Mouse (Mus musculus) adrenal gland (tissue): ENCODE data around the gene Plekhg6.

Experiments
- intact Hi-C: fragments of 180-260 bp; cut with DNase I; formaldehyde crosslinking; loops from one replicate; pipeline ENCODE4 v1.15.1; 2025

The Plekhg6 gene

DNA sequence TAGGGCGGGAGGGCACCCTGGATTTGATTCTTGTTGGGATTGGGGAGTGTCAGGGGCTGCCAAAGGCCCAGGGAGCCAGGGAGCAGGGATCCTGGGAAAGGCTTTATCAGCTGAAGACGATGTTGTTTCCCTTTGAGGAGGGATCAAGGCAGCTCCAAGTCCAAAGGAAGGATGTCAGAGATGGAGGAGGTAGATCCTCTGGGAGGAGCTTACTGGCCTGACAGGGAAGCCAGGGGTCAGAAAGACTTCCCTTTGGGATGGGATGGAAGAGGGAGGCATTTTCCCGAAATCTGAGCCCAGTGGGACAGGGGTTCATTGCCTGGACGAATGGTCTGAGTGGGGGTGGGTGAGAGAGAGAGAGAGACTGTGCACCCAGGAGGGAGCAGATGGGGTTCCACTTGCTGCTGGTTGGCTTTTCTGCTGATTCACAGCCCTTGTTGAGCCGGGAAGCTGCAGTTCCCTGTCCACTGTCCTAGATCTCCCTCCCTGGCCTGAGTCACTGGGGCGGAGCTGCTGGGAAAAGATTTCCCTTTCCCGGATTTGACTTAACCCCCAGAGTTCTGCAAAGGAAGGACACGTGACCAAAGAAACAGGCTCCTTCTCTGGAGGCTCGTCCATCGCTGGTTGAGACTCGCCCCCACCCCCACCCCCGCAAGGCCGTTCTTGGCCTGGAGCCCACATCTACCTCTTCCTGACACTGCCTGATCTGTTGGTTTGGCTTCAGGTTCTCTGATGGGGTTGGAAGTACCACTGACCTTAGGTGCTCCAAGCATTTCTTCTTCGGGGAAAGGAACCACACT is 26.0 kb downstream of the Plekhg6 start:
- intact Hi-C loops, result loop anchor here (5.0 to 10.0 kb wide), 2 partner anchors 42 to 210 kb away; partner anchors contain the start of genes Iffo1 and Ltbr

DNA sequence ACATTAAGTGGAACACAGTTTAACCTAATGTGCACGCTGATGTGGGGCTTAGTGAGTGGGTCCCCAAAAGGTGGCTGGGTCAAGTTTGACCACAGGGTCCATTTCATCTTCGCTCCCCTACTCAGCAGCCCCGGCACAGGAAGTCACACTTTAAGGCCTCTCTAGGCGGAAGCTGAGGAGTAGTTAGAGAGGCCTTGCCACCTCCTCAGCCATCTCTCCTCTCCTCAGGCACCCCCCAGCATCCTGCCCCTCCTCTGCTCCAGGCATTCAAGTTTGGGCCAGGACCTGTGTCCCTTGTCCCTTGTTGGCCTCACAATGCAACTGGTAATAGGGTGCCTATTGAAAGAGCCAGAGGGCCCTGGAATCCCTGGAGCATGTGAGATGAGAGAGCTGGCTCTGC is 26.9 kb downstream of the Plekhg6 start:
- intact Hi-C loops, result loop anchor here (5.0 to 10.0 kb wide), 2 partner anchors 41 to 209 kb away; partner anchors contain the start of genes Iffo1 and Ltbr

DNA sequence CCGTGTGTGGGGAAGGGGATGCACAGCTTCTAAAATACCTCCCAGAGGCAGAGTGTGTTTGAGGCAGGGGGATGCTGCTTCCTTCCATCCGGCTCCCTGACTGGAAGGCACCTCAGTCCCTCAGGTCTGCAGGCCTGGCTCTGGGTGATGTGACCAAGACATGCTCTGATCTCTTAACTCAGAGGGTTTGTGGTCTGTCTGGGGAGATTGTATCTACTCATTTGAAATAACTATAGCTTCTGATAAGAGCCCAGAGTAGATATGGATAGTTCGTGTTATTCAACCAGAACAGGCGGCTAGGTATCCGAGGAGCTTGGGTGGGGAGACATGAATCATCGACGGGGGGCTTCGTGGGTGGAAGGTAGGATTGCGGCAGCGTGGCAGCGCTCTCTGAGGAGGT is 27.4 kb downstream of the Plekhg6 start:
- intact Hi-C loops, result loop anchor here (5.0 to 10.0 kb wide), 2 partner anchors 41 to 208 kb away; partner anchors contain the start of genes Iffo1 and Ltbr

DNA sequence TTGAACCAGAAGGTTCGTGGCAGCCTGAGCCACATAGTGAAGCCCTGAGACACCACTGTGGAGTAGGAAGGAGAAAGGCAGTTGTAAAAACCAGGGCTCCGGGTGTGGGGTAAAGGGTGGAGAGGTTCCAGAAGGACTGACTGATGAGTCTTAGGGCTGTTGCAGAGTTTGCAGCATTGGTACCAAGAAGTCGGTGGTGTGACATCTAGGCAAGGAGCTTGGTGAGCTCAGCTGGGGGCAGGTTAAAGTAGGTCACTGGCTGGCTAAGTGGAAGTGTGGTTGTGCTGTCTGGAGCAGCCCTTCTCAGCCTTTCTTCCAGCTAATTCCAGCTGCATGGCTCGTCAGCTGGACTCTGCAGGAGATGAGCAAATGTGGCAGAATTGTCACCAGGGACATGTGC is 27.8 kb downstream of the Plekhg6 start:
- intact Hi-C loops, result loop anchor here (5.0 to 10.0 kb wide), 2 partner anchors 41 to 208 kb away; partner anchors contain the start of genes Iffo1 and Ltbr

DNA sequence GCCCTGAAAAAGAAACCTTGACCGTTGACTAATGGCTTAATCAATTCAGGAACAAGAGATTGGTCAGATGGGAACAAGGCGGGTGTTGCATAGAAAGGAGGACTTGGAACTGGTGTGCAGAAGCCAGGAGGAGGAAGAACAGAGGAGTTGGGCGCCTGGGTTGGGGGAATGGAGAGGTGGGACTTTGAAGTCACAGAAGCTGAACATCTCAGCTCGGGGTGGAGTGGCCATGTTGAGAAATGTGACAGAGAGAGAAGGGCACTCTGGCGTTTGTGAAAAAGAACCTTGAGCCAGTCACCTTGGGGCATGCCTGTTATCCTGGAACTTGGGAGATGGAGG is 28.6 kb downstream of the Plekhg6 start:
- intact Hi-C loops, result loop anchor here (5.0 to 10.0 kb wide), 2 partner anchors 40 to 207 kb away; partner anchors contain the start of genes Iffo1 and Ltbr

DNA sequence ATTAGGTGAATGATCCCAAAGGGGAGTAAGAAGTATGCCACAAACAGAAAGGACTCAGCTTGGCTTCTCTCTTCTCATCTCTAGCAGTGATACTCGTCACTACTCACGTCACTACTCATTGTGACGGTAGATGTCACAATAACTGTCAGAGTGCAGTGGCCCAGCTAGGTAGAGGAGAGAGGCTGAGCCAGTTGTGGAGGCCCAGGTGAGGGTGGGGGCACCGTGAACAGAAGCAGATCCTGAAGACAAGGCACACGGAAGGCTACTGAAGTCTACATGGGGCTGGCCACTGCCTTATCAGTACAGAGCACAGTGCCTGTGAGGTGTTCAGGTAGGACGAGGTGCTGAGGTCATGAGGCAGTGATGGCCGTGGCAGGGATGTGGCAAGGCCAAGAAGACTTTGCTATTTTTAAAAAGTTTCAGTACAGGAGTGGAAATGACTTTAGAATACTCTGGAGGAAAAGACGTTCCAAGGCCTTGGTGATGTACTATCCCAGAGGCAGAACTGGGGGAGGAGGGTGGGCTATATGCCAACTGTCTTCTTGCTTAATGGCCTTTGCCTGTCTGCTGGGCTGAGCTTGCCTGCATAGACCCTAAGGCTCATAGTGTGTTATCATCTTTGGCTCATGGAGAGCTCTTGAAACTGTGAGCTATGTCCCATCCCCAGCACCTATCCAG is 29.1 kb downstream of the Plekhg6 start:
- intact Hi-C loops, result loop anchor here (5.0 to 10.0 kb wide), 2 partner anchors 39 to 207 kb away; partner anchors contain the start of genes Iffo1 and Ltbr

DNA sequence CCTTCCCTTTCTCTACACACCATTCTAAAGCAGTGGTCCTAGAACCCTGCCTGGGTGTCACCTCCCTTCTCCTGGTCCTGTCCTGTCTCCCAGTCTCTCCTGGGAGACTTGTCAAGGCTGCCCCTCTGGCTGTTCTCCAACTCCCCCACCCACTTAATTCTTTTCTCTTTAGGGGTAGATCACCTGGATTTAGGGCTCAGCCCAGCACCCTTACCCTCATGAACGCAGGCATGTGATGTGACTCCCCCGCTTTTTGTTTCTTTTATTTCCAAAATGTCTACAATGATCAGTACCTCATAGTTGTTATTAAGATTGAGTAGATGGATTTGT is 29.6 kb downstream of the Plekhg6 start:
- intact Hi-C loops, result loop anchor here (5.0 to 10.0 kb wide), 2 partner anchors 39 to 206 kb away; partner anchors contain the start of genes Iffo1 and Ltbr

DNA sequence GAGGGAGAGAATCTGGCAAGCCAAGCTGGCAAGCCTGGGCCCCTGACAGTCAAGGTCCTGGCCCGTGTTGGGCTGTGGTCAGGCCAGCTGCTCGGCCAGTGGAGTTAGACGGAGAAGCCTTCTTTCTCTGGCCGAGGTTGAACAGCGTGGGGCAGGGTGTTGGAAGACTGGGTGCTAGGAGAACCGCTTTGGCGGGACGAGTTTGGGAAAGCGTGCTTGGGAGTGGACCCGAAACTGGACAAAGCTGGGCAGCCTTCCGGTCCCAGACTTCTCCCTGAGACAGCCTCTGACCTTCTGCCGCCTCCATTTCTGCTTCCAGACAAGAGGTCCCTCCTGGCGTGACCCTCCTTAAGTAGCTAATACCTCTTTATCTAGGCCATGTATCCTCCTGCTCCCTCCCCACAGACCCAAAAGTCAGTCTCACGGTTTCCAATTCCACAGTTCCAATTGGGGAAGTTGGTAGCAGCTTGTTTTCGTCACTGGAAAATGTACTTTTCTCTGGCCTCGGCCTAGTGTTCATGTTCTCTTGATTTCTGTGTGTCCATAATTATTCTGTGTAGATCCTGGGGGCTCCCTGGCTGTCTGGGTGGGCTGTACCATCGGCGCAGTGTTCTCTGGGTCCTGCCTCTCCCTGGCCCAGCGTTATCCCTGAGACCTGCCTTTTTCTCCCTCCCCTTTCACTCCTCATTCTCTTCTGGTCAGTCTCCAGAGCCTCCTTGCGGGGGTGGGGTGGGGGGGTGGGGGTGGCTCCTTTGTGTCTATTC is 30.2 kb downstream of the Plekhg6 start:
- intact Hi-C loops, result loop anchor here (5.0 to 10.0 kb wide), 2 partner anchors 38 to 206 kb away; partner anchors contain the start of genes Iffo1 and Ltbr

DNA sequence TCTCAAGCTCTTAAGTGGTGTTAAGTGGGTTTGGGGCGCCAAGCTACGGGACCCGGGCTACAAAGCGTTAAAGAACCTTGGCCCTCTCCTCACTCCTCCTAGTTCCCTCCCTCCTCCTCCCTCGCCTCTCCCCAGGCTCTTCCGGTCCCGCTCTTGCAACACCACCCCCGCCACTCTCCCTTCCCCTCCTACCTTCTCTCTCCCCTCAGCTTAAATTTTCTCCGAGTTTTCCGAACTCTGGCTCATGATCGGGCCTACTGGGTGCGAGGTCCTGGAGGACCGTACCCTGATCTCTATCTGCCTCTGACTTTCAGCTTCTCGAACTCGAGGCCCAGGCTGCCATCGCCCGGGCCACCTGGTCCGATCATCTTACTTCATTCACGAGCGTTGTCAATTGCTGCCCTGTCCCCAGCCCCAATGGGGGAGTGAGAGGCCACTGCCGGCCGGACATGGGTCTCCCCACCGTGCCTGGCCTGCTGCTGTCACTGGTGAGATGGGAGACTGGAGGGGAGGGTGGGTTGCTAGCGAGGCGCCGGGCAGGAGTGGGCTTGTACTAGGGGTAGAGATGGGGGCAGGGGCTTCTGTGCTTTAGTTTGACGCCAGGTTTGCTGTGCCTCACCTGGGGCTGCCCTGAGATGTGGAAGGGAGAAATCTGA is 30.9 kb downstream of the Plekhg6 start:
- intact Hi-C loops, result loop anchor here (5.0 to 10.0 kb wide), 2 partner anchors 37 to 205 kb away; partner anchors contain the start of genes Iffo1 and Ltbr

DNA sequence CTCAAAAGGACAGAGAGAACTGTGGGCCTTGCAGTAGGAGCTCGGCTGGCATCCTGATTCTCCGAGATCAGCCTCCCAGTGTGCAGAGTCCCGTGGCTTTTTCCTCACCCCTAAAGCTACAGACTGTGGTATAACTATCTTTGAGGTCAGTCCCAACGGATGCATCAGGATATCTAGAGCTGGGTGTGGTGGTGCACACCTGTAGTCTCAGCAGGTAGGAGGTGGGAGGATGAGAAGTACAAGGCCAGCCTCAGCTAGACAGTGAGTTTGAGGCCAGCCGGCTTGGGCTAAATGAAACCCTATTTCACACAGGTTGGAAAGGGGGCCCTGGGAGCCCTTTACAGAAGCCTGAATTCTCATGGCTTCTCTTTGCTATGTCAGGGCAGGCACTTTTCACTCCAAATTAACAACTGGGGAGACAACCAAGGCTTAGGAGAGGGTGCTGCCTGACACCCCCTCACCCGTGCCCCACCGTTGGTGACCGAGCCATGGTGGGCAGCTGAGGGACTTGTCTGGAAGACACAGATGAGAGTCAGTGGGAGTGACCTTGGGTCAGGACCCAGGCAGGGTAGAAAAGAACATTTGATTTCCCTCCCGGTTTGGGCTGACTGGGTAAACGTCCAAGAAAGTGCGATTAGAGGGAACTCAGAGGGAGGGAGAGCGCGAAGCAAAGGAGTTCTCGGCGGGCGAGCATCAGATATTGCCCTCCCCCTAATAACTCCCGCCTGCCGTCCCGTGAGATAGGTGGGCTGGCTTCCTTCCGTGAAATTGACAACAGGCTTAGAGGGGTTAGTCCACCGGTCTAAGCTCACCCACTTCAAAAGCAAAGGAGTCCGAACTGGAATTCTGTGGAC is 31.6 kb downstream of the Plekhg6 start, which contains the start of gene Tnfrsf1a:
Gene Tnfrsf1a (plus strand): TSS at position 642 of the 854 bp plus-strand sequence.
- intact Hi-C loops, result no loop called here

DNA sequence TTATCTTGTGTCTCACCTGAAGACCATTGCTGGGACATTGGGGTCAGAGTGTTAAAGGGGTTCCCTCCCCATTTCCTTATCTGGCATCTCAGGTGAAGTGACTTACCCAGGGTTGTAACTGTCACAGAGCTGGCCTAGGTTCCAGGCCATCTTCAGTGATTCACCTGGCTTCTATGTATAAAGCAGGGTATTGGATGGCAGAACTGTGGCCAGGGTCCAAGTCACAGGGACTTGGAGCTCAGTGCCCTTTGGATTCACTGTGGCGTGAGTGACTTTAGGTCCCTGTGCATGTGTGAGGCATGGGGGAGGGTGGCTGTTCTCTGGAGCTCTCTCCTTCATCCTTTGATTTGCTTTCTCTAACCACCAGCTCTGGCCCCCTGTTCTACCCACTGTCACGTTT is 34.6 kb downstream of the Plekhg6 start:
- intact Hi-C loops, result no loop called here

DNA sequence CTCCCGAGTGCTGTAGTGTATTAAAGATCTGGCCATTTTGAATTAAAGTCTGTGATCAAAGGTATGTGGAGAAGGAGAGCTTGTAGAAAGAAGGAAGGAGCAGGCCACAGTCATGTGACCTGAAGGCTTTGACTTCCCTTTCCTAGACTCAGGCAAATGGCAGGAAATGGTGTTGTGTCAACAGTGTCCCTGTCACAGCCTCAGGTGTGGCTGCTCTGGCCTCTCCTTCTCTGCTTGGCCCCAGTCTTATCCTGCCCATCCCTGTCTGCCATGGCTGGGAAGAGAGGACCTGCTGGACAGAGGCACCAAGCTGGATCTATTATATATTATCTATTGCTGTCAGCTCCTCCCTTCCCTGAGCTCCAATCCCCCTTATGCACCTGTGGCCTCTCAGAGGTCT is 35.0 kb downstream of the Plekhg6 start:
- intact Hi-C loops, result no loop called here

DNA sequence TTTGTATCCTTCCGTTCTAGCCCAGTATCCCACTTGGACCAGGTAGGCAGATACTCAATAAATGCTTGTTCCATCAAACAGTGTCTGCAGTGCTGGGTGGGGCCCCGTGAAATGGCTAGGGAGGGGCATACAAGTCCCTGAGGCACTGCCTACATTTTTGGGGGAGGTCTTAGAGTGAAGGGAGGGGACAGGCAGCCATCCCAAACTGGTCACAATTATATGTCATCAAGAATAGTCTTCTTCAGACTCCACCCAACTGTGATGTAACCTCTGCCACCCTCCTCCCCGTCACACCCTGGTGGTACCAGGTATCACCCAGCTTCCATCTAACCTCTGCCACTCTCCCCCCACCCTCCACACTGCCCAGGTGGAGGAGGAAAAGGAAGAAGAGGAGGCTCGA is 35.7 kb downstream of the Plekhg6 start:
- intact Hi-C loops, result no loop called here

DNA sequence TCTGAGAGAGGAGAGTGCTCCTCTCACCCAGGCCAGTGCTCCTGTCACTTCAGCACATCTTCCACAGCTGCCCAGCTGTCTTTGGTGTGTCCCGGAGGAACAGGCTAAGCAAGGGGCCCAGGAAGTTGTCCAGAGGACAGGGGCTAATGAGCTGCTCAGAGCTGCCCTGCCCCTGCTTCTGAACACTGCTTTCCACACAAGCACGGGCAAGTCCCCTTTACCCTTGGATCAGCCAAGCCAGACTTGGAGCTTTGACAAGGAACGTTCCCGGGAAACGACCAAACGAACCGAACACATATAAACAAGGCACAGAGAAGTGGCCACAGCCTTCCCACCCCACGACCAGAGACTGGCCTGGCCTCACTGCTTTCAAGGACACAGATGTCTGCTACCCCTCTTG is 36.5 kb downstream of the Plekhg6 start:
- intact Hi-C loops, result no loop called here

DNA sequence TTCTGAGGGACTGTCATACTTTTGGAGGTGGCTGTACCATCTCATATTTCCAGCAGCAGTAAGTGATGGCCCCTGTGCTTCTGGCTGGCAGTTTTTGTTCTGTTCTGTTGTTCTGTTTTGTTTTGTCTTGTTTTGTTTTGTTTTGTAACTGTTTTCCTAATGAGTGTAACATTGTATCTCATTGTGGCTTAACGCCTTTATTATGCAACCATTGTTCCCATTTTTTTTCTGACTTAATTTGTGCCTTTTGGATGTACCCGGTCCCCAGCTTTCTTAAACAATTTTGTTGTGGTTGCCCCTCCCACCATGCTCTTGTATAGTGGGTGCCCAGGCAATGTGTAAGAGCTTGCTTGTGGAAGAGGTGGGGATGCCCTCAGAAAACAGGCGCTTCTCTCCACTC is 38.4 kb downstream of the Plekhg6 start:
- intact Hi-C loops, result no loop called here

DNA sequence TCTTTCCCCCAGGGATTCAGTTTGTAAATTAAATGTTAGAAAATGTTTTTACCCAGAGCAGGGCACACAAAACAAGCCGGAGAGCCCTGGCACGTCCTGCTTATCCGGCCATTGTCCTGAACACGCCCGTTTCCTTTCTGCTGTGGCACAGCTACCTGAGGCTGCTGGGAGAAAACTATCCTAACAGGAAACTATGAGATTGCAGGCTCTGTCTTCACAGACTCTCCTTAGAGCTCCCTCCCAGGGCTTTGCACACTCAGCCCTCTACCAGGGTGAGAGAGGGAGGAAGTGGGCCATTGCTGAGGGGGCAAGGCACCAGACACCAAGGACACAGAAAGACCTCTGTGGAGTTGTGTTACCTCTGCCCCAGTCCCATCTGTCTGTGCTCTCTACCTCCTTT is 40.3 kb downstream of the Plekhg6 start:
- intact Hi-C loops, result no loop called here

DNA sequence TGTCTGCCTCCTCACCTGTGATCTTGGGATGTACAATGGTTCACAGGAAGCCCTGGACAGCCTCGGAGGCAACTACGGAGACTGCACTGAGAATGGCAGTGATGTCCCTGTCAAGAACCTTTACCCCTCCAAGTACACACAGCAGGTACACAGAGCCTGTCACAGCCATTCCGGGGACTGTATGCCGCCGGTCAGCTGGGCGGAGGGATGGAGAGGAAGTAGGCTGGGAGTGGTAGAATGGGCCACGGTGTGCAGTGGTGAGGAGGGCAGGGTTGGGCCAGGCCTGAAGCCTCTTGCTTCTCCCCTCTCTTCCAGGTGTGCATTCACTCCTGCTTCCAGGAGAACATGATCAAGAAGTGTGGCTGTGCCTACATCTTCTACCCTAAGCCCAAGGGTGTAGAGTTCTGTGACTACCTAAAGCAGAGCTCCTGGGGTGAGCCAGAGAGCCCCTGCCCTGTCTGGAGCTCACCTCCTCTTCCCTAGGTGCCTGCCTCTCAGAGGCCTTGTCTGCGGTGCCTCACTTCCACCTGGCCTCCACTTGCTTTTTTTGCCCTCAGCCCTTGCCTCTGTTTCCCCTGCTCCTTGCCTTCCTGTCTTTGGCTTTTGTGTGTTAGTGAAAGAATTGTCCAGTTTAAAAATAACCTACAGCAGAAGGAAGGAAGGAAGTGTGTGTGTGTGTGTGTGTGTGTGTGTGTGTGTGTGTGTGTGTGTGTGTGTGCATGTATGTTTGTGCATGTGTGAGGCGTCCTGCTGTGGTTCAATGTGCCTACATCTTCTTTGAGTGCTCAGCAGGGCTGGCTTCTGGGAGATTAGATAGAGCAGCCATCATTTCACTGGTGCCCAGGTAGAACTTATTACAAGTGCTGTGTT is 41.6 kb downstream of the Plekhg6 start:
- intact Hi-C loops, result no loop called here

DNA sequence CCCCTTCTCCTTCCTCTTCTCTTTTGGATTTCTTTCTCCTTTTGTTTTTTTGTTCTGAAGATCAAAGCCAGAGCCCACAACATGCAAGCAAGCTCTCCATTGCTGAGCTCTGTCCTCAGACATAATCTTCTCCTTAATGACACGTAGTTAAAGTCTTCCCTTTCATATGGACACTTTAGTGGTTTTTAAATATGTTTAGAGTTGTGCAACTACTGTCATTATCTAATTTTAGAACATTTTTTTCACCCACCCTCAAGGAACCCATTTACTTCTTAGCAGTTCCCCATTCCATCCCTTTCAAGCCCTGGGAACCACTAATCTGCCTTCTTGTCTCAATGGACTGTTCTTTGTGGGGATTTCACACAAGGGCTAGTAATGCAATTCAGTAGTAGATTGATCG is 46.2 kb downstream of the Plekhg6 start:
- intact Hi-C loops, result no loop called here
